Mouse (Mus musculus) ES-E14 (cell line): ENCODE data around the gene Tbc1d10b. TPM values are rescaled to one million over a fixed set of nuclear protein-coding genes. Genes with fewer than 3 reads are reported as not detected.
A peak's percentile ranks its signal among the peaks of the same experiment; 100 is the strongest.

Experiments used
- DNase-seq: peaks from one replicate; pipeline ENCODE4 v3.0.0-alpha.2; 2013; ENCODE audit warnings: low read depth, low spot score
- H3K27ac ChIP-seq: 2 replicates; pipeline ENCODE4 v1.5.1; 2012; ENCODE audit warnings: low read depth, mild to moderate bottlenecking, low read length, moderate library complexity, mixed read lengths; ENCODE audit not compliant: poor library complexity, insufficient read depth, severe bottlenecking
- H3K36me3 ChIP-seq: 2 replicates; pipeline ENCODE4 v1.6.1; 2012; ENCODE audit warnings: mild to moderate bottlenecking, low read length, moderate library complexity, mixed read lengths; ENCODE audit not compliant: control insufficient read depth, poor library complexity, insufficient read depth, severe bottlenecking
- H3K4me1 ChIP-seq, 2 experiments: fragments of 150-350 bp in 1 of 2; sonication (generic) in 1 of 2; 2 replicates each; pipeline ENCODE4 v1.6.1; 2012; ENCODE audit warnings: low read length in 2 of 2, mild to moderate bottlenecking in 1 of 2, mixed read lengths in 1 of 2; ENCODE audit not compliant: control insufficient read depth in 2 of 2, insufficient read depth in 2 of 2, poor library complexity in 1 of 2
- H3K4me3 ChIP-seq, 2 experiments: fragments of 150-350 bp in 1 of 2; sonication (generic) in 1 of 2; 2 replicates each; pipeline ENCODE4 v1.5.1; 2012; ENCODE audit warnings: low read length in 2 of 2, low read depth in 1 of 2, mild to moderate bottlenecking in 1 of 2, mixed read lengths in 1 of 2; ENCODE audit not compliant: insufficient read depth in 1 of 2, poor library complexity in 1 of 2, severe bottlenecking in 1 of 2
- H3K9ac ChIP-seq: 2 replicates; pipeline ENCODE4 v1.6.1; 2012; ENCODE audit warnings: low read depth, mild to moderate bottlenecking, low read length, mixed read lengths; ENCODE audit not compliant: poor library complexity, insufficient read depth, severe bottlenecking
- H3K9me3 ChIP-seq: fragments of 150-350 bp; sonication (generic); 2 replicates; pipeline ENCODE4 v1.6.1; 2012; ENCODE audit warnings: low read depth, mild to moderate bottlenecking, low read length; ENCODE audit not compliant: control insufficient read depth, insufficient read depth
- CHD2 ChIP-seq: IDR thresholded peaks from 2 replicates; pipeline ENCODE4 v1.6.1; 2014; ENCODE audit warnings: mild to moderate bottlenecking, low read depth, low read length, inconsistent platforms
- HCFC1 ChIP-seq: IDR thresholded peaks from 2 replicates; pipeline ENCODE4 v1.6.1; 2012; ENCODE audit warnings: low read length, inconsistent platforms, borderline replicate concordance; ENCODE audit not compliant: insufficient read depth
- MAFK ChIP-seq: IDR thresholded peaks from 2 replicates; pipeline ENCODE4 v1.6.1; 2014; ENCODE audit warnings: mild to moderate bottlenecking, low read depth, low read length, inconsistent platforms; ENCODE audit not compliant: insufficient read depth
- ZC3H11A ChIP-seq: IDR thresholded peaks from 2 replicates; pipeline ENCODE4 v1.6.1; 2012; ENCODE audit warnings: low read depth, mild to moderate bottlenecking, inconsistent platforms, low read length, borderline replicate concordance
- ZNF384 ChIP-seq: IDR thresholded peaks from 2 replicates; pipeline ENCODE4 v1.6.1; 2012; ENCODE audit warnings: low read depth, low read length, inconsistent platforms
- in situ Hi-C, 2 experiments: fragments of 600-800 bp; cut with MboI; formaldehyde crosslinking; loops; one replicate each; pipeline ENCODE4 v1.15.1; 2025; ENCODE audit warnings: low sequenced_read_pairs in 2 of 2, inconsistent platforms in 1 of 2; ENCODE audit not compliant: unreplicated experiment in 2 of 2
- total RNA-seq: library from RNA; depleted of rRNA; stranded (reverse); fragments of 300-350 nt; gene quantifications from 2 replicates; pipeline ENCODE4 v1.2.3, GENCODE M21; 2012

The Tbc1d10b gene
- total RNA-seq, 1 experiment, result 63.3 TPM

DNA sequence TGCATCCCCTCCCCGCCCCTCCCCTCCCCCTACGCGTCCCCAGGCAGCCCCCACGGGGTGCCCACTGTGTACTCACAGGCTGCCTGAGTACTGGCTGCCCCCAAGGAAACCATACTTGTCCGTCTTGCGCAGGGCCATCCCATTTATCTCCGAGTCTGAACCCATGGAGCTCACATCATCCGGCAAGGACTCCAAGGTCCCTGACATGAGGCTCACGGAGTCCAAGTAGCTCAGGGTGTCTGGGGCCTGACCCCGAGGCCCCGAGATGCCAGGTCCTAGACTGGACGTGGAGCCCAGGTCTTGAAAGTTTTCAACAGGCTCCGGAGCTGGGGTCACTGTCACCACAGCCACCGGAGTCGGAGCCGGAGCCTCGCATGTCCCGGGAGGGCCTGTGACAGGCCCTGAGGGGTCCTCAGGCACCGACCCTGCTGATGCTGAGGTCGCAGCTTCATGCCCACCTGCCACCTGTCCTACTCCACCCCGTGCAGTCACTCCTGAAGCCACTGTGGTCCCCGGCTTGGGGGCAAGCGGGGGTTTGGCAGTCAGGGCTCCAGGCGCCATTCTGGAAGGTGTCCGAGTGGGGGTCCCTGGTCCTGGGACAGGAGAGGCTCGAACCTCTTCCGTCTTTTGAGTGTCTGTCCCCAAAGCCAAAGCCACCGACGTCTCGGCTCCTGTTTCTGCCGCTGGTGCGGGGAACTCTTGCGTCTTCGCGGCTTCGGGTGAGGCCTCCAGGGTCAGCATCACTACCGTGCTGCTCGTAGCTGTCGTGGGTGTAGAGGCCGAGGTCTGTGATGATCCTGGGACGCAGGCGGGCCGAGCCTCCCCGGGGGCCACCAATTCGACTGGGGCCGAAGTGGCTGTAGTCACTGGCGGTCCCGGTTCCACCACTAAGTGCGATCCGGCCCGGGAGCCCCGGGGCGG is 634 bp downstream of the Tbc1d10b start:
- in situ Hi-C loops, result no loop called here

DNA sequence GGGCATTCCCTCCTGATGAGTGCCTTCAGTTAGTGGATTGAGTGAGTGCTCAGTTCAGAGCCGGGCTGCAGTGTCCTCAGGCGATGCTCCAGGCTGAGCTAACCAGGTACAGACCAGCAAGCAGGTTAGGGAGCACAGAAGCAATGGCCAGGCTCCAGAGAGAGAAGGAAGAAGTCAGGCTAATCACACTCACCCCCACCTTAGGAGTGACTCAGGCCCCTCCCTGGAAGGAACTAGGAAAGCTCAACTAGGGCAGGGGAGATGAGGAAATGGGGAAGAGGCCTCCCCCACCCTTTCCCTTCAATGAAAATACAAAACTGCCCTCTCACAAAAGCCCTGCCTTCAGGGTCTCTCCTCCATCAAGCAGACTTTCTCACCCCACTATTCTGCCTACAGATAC is 1.7 kb downstream of the Tbc1d10b start:
- no peak for DNase-seq
- Histone ChIP-seq H3K4me3 (peak overlapping the region; percentile 93 to 94), H3K4me1 (peaks cover 6 to 24% of the 10 kb centered on the region in 2 experiments), H3K9me3 (no peaks in the 10 kb centered on the region), H3K27ac (0 out of 2 replicates have a peak overlapping the region, but pooled peaks have one; percentile 8), H3K36me3 (peaks cover 20% of the 10 kb centered on the region), H3K9ac (peak overlapping the region; percentile 97)
- in situ Hi-C loops, result no loop called here
- TF ChIP-seq MAFK (no peak), ZNF384 (no peak), HCFC1 (no peak), CHD2 (no peak)

More for the DNA sequence above, 634 bp downstream of the Tbc1d10b start:
- peak overlapping the region; percentile 93 to 94 for H3K4me3 ChIP-seq
- no peaks in the 10 kb centered on the region for H3K9me3 ChIP-seq
- H3K27ac ChIP-seq, result peak overlapping the region; percentile 85
- peaks cover 6 to 24% of the 10 kb centered on the region in 2 experiments; a peak in 3 of 4 replicates for H3K4me1 ChIP-seq
- DNase-seq, result no peak
- H3K36me3 ChIP-seq, result peaks cover 16% of the 10 kb centered on the region
- H3K9ac ChIP-seq, result peak overlapping the region; percentile 97
- TF ChIP-seq ZC3H11A (no peak), CHD2 (no peak), MAFK (no peak), HCFC1 (no peak), ZNF384 (no peak)

DNA sequence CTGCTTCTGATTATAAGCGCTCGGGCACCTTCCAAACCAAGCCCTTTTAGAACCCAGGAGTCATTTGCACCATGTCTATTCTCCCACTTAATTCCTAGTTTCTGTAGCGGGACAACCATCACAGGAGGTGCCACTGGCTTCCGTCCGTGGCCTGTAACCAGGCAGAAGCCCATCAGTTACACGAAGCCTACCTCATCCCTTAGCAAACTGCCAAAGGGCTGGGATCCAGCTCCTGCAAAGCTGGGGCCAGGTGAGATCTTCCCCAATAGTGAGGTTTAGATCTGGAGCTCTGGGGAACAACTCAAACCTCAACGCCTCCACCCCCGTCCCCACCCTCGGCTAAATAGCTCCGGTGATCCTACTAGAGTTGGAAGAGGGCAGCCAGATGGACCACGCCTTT is 11.8 kb downstream of the Tbc1d10b start:
- peaks cover 72% of the 10 kb centered on the region for H3K36me3 ChIP-seq
- peaks cover 4 to 22% of the 10 kb centered on the region in 2 experiments; a peak in 3 of 4 replicates for H3K4me1 ChIP-seq
- TF ChIP-seq HCFC1, result no peak
- no peak for TF ChIP-seq MAFK
- TF ChIP-seq ZNF384, result no peak
- TF ChIP-seq ZC3H11A, result no peak
- TF ChIP-seq CHD2, result no peak
- peak overlapping the region; percentile 96 for H3K27ac ChIP-seq
- H3K9ac ChIP-seq, result peak overlapping the region; percentile 97
- H3K9me3 ChIP-seq, result no peaks in the 10 kb centered on the region
- DNase-seq, result no peak
- peak overlapping the region; percentile 87 to 89 for H3K4me3 ChIP-seq
- in situ Hi-C loops, result no loop called here

DNA sequence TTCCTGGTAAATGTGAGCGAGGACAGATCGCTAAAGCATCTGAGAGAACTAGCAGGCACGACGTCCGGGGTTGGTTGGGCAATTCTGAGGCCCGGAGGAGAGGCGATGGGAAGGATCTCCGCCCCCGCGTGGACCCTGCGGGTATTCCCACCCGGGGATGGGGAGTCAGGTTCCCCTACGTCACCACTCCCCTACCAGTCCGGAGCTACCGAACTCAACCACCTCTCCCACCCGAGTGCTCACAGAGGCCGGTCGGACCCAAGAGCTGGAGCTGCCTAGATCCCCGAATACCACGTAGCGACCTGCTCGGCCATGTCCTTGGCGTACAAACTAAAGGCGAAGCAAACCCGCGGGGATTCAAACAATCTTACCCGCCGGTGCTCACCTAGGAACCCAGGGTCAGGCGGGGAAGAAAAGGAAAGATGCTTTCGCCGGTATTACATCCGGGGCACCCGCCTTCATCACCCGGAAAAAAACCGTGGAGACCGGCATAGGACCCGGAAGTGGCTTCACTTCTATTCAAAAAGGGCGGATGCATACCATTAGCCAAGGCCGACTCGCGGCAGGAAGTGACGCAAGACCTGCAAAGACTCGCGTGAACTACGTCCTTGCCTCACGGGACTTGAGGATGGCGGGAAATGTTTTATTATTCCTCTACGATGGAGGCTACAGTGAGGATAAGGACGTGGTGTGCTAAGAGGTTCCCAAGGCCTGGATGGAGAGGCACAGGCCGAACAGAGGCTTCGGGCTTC is 12.5 kb downstream of the Tbc1d10b start, which contains the start of gene Cd2bp2:
Cd2bp2 (minus strand) TSS at position 507 of the 752 bp plus-strand sequence.
- in situ Hi-C loops, result no loop called here
- TF ChIP-seq MAFK, result no peak
- TF ChIP-seq ZNF384, result no peak; the same call in 1 of the 2 replicates
- 0 out of 2 replicates have a peak, but pooled peaks have one; percentile 19 for TF ChIP-seq ZC3H11A
- peak; percentile 86 for TF ChIP-seq HCFC1
- TF ChIP-seq CHD2, result peak; percentile 93
- H3K36me3 ChIP-seq, result peaks cover 69% of the 10 kb centered on the region
- H3K9ac ChIP-seq, result peak within 1 kb of the TSS; percentile 97
- no peaks in the 10 kb centered on the region for H3K9me3 ChIP-seq
- peak within 1 kb of the TSS; percentile 96 for H3K27ac ChIP-seq
- DNase-seq, result peak; percentile 92
- peaks cover 4 to 22% of the 10 kb centered on the region in 2 experiments; a peak in 3 of 4 replicates for H3K4me1 ChIP-seq
- H3K4me3 ChIP-seq, result peak within 1 kb of the TSS; percentile 87 to 89
